Mouse (Mus musculus) brain, embryonic 18.5 days (tissue): ENCODE results near the gene Tgfb1i1.

Source experiments
- DNase-seq: peaks from one replicate; pipeline ENCODE4 v3.0.0-alpha.2; 2012; ENCODE audit warnings: low read depth, low spot score

Tgfb1i1 gene

DNA sequence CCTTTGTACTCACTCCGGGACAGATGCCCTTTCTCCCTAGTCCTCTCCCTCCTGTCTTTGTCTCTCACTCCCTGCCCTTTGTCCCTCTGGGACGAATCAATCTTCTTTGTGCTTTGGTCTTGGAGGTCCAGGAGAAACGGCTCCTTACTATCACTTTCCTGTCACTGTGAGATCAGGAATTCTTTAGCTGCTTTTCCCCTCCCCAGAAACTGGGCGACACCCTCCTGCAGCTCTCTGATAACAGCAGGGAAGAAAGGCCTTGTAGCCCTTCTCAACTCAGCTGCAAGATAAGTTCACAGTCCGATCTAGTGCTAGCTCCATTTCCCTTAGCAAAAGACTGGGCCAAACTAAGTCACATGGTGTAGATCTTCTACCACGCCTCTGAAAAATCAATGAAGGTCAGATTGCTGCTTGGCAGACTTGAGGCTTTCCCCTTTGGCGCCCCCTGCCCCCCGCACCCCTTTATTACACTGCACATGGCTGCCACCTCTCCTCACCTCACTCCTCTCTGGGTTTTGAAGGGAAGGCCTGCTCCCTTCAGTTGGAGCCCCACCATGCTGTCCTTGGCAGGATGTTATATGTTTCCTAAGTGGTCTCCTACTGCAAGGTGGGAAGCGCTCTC is 42.4 kb downstream of the Tgfb1i1 start:
- no peak for DNase-seq

- no peak for DNase-seq
These were observed 48.2 kb downstream of the Tgfb1i1 start for GRCm38 (mm10) chr7:128294785-128295184.

- no peak for DNase-seq
These were observed 49.9 kb downstream of the Tgfb1i1 start for GRCm38 (mm10) chr7:128296514-128296913.

GRCm38 (mm10) chr7:128297291-128297616 is 50.6 kb downstream of the Tgfb1i1 start:
- DNase-seq, result no peak

- no peak for DNase-seq
These were observed 51.2 kb downstream of the Tgfb1i1 start, which contains the start of gene BC017158 for GRCm38 (mm10) chr7:128297617-128298480. BC017158 (minus strand) TSS chr7:128298170.

DNA sequence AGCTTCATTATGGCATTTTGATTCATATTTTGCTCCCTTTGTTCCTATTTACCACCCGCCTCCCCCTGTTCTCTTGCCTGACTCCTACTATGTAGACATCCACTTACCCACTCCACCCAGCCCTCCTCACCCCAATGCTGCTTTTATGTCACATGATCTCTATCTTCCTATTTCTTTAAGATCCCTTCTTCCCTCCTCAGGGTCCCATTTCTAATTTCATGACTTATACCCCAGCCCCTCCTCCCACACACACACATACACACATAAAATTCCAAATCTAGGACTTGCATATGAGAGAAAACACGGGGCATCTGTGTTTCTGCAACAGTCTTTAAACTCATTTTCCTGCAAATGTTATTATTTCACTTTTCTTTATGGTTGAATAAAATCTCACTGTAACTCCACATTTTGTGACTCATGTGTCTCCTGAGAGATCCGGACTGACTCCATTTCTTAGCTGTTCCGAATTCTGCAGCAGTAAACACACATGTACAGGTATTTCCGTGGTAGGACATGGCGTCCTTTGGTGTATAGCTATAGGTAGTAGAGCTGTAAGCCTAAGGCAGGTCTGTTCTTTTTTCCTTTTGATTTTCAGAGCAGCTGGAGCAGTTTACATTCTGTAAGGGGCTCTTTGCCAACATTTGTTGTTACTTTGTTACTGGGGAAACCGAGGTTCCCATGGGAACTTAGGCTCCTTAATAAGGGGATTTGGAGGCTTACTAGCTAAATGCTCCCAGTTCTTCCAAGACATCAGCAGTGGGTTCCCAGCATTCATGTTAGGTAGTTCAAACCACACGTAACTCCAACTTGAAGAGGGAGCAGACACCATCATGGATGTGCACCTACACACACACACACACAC is 52.1 kb downstream of the Tgfb1i1 start:
- no peak for DNase-seq

- DNase-seq, result no peak
These were observed 54.3 kb downstream of the Tgfb1i1 start for GRCm38 (mm10) chr7:128300952-128301351.

DNA sequence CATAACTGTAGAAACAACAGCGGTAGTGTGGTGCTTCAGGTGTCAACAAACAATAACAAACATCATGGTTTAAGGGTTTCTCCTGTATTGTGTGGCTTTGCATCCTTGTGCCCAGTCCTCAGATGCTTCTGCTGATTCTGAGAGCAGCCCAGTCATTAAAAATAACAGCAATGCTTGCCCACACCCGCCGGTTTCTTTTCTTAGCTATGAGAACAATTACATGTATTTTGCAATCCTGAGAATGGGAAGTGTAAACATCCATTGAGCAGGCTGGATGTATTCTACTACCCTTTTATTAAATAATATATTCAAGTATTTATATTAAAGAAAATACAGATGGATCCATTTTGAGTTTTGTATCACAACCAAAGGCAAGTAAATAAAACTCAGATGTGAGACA is 55.5 kb downstream of the Tgfb1i1 start:
- DNase-seq, result no peak

DNA sequence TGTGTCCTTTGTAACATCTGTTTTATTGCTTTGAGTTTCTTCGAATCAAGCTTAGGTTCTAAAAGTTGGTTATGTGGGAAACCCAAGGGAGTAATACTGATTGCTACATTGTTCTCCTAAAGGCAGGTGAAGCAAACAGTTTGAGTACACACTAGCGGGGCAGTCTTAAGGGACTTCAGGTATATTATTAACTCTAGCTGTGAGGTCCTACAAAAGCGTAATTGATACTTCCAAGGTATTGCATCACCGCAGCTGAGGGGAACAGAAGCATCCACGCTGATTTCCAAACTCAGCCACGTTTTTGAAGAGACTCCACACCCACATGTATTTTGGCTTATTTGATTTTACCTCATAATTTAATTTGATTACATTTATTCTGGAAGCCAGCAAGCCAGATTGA is 57.6 kb downstream of the Tgfb1i1 start:
- no peak for DNase-seq

GRCm38 (mm10) chr7:128304907-128305306 is 58.3 kb downstream of the Tgfb1i1 start:
- peak; percentile 47 for DNase-seq
